Mouse (Mus musculus) brain, embryonic 14.5 days (tissue): ENCODE measurements around the gene Atrip.

Source experiments
- CTCF ChIP-seq: fragments of 200-500 bp; IDR thresholded peaks from 2 replicates; pipeline ENCODE4 v1.5.1; 2012; ENCODE audit warnings: inconsistent platforms, mild to moderate bottlenecking, moderate library complexity, borderline replicate concordance; ENCODE audit not compliant: insufficient read depth, insufficient read length; ENCODE audit errors: extremely low read depth
- POLR2A ChIP-seq: fragments of 200-500 bp; IDR thresholded peaks from 2 replicates; pipeline ENCODE4 v1.6.1; 2012; ENCODE audit warnings: mild to moderate bottlenecking, inconsistent platforms, borderline replicate concordance; ENCODE audit not compliant: poor library complexity, insufficient read depth, insufficient read length, severe bottlenecking; ENCODE audit errors: extremely low read depth

GRCm38 (mm10) chr9:109101933-109102445, 28.1 kb upstream of the Atrip start:
- no peak for TF ChIP-seq POLR2A
- no peak for TF ChIP-seq CTCF
